In the genomic region with DNA sequence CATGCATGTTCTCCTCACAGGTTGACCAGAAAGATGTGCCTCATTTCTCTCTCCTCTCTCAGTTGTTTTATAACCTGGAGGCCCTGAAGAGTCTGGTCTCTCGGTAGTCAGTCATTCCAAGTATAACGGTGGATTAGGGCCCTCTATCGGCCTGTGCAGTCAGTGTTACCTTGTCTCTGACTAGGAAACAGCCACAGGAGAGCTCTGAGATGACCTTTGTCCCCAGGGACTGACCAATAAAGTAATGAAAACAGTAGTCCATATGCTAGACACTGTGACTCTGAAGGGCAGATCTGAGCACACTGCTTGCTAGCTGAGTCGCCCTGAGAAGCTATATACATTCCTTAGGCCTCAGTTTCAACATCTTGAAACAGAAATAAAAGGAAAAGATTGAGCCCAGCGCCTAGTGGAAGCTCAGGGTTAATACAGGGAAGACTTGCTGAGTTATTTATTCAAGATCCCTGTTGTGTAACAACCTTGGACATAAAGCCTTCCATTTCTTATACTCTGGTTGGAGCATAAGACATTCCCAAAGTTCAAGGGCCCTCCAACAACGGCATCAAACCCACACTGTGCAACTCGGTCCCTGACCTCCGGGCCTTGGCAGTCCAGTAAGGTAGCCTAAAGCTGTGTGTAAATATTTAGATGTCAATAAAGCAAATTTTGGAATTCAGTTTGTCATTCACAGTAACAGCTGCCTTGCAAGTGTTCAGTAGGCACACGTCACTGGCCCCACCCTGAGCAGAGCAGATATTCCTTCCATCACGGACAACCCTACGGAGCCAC, we compare ENCODE assay signal across 19 mouse cellular contexts. TPM values are rescaled to one million over a fixed set of nuclear protein-coding genes. Genes with fewer than 3 reads are reported as not detected.
DNase-seq lines count a peak whose midpoint lies in the region; ATAC-seq and TF ChIP-seq lines count a peak whose summit lies in the region.
"Had no signal": no experiment of that assay in that cellular context is flagged by ENCODE, and none has a peak within 500 bp of the region (broad histone marks: within the 10 kb centered on the region; RNA-seq: fewer than 3 reads in every experiment).

No protein-coding gene starts in this region.

- TF ChIP-seq EP300 in CH12.LX (IDR thresholded peaks at IDR 0.05; ENCODE audit: low read length), result no peak
- no peak for TF ChIP-seq EP300 in liver, embryonic 14.5 days (IDR thresholded peaks at IDR 0.05; ENCODE audit: low read depth)

- no peak for TF ChIP-seq POLR2A in CH12.LX (IDR thresholded peaks at IDR 0.05; ENCODE audit: low read depth, low read length)

- 52% methylated on average over 11 of the region's 11 CpGs for WGBS in liver, embryonic 14.5 days (ENCODE audit: insufficient replicate concordance)
- 85% methylated on average over 11 of the region's 11 CpGs for WGBS in forebrain, embryonic 13.5 days

- H3K36me3 ChIP-seq in CH12.LX (replicated peaks in 1 of 2; ENCODE audit: control insufficient read depth in 1 of 2, insufficient read depth in 1 of 2, low read length in 1 of 2), result no peaks in the 10 kb centered on the region
- H3K36me3 ChIP-seq in liver, embryonic 14.5 days (replicated peaks; ENCODE audit: control insufficient read depth, insufficient read depth, low read depth), result no peaks in the 10 kb centered on the region
- H3K36me3 ChIP-seq in forebrain, embryonic 13.5 days (ENCODE audit: poor library complexity, severe bottlenecking), result no peaks in the 10 kb centered on the region
- H3K36me3 ChIP-seq: forebrain, embryonic 12.5 days; hindbrain, embryonic 12.5 days; midbrain, embryonic 10.5 days; stomach, embryonic 15.5 days had no signal

- dilution Hi-C loops in CH12.LX (cut with MboI; ENCODE audit: extremely low pct_ligation_motif_present, extremely low pct_unique_long_range_greater_than_20kb, low sequenced_read_pairs), result no loop called here

- DNase-seq in 416B (ENCODE audit: low read depth), result peak; percentile 8
- no peak for DNase-seq in CH12.LX (ENCODE audit: extremely low read depth)
- peak; percentile 57 to 72 for DNase-seq in kidney, postnatal 25 days
- no peak for DNase-seq in liver, embryonic 14.5 days (ENCODE audit: low read depth in 3 of 3, low spot score in 3 of 3)
- DNase-seq in right cerebral cortex, postnatal 10 days (ENCODE audit: low spot score in 2 of 2), result no peak
- DNase-seq in spleen, postnatal 14 days (ENCODE audit: low spot score in 2 of 2), result no peak
- DNase-seq: adrenal gland, adult 8-10 months; cerebellum, postnatal 25 days; gastrocnemius, postnatal 25 days; layer of hippocampus, postnatal 36 days; lung, adult 2 months; lung, postnatal 36 days; right cerebral cortex, postnatal 4 days had no signal

- H3K9me3 ChIP-seq in CH12.LX (replicated peaks; ENCODE audit: low read length), result peaks cover 6% of the 10 kb centered on the region
- peaks cover 3% of the 10 kb centered on the region; the same call in 1 of the 2 replicates for H3K9me3 ChIP-seq in liver, embryonic 14.5 days (ENCODE audit: control insufficient read depth, low read length)
- 0 out of 2 replicates have a peak, but pooled peaks cover 1% of the 10 kb centered on the region for H3K9me3 ChIP-seq in forebrain, embryonic 13.5 days (replicated peaks)
- H3K9me3 ChIP-seq: forebrain, embryonic 12.5 days; stomach, embryonic 15.5 days had no signal

- no peak overlapping the region for H3K27ac ChIP-seq in CH12.LX (ENCODE audit: insufficient read depth, low read depth)
- no peak overlapping the region for H3K27ac ChIP-seq in liver, embryonic 14.5 days
- no peak overlapping the region for H3K27ac ChIP-seq in forebrain, embryonic 13.5 days
- H3K27ac ChIP-seq: forebrain, embryonic 12.5 days; hindbrain, embryonic 12.5 days; midbrain, embryonic 10.5 days; stomach, embryonic 15.5 days had no signal

- ATAC-seq in liver, embryonic 14.5 days (ENCODE audit: insufficient read depth), result peak; percentile 53; the same call in 1 of the 2 replicates
- no peak for ATAC-seq in forebrain, embryonic 13.5 days
- ATAC-seq: inflammation-experienced regulatory T-cells, adult 6 months had no signal

- H3K4me2 ChIP-seq in CH12.LX (ENCODE audit: insufficient read depth, low read depth, poor library complexity, severe bottlenecking), result no peak overlapping the region
- H3K4me2 ChIP-seq in liver, embryonic 14.5 days (ENCODE audit: low read depth), result no peak overlapping the region
- no peak overlapping the region for H3K4me2 ChIP-seq in forebrain, embryonic 13.5 days
- H3K4me2 ChIP-seq: forebrain, embryonic 12.5 days; hindbrain, embryonic 12.5 days; stomach, embryonic 15.5 days had no signal

- in situ Hi-C loops in CH12.LX (cut with MboI; ENCODE audit: low pct_ligation_motif_present, low pct_unique_long_range_greater_than_20kb, low sequenced_read_pairs), result no loop called here

- peaks cover 4% of the 10 kb centered on the region for H3K27me3 ChIP-seq in CH12.LX (replicated peaks)
- no peaks in the 10 kb centered on the region for H3K27me3 ChIP-seq in liver, embryonic 14.5 days (ENCODE audit: control insufficient read depth, insufficient read depth, low read length)
- H3K27me3 ChIP-seq in forebrain, embryonic 13.5 days, result no peaks in the 10 kb centered on the region
- H3K27me3 ChIP-seq: forebrain, embryonic 12.5 days; hindbrain, embryonic 12.5 days; stomach, embryonic 15.5 days had no signal

- H3K9ac ChIP-seq in CH12.LX (ENCODE audit: insufficient read depth, low read depth), result no peak overlapping the region
- no peak overlapping the region for H3K9ac ChIP-seq in liver, embryonic 14.5 days (replicated peaks)
- H3K9ac ChIP-seq in forebrain, embryonic 13.5 days, result no peak overlapping the region
- H3K9ac ChIP-seq: forebrain, embryonic 12.5 days; hindbrain, embryonic 12.5 days; stomach, embryonic 15.5 days had no signal

- H3K79me2 ChIP-seq in CH12.LX (replicated peaks; ENCODE audit: control insufficient read depth, extremely low read depth, insufficient read depth, poor library complexity, severe bottlenecking), result no peaks in the 10 kb centered on the region

- peaks cover 4 to 6% of the 10 kb centered on the region in 2 experiments for H3K4me1 ChIP-seq in CH12.LX (ENCODE audit: control insufficient read depth in 1 of 2, insufficient read depth in 2 of 2)
- H3K4me1 ChIP-seq in liver, embryonic 14.5 days (replicated peaks; ENCODE audit: control insufficient read depth in 2 of 2, insufficient read depth in 2 of 2, low read length in 1 of 2), result no peaks in the 10 kb centered on the region
- no peaks in the 10 kb centered on the region for H3K4me1 ChIP-seq in forebrain, embryonic 13.5 days
- H3K4me1 ChIP-seq: forebrain, embryonic 12.5 days; hindbrain, embryonic 12.5 days; midbrain, embryonic 10.5 days; stomach, embryonic 15.5 days had no signal

- TF ChIP-seq CTCF in CH12.LX (conservative IDR thresholded peaks at IDR 0.05 in 1 of 2, IDR thresholded peaks at IDR 0.05 in 1 of 2; ENCODE audit: low read depth in 2 of 2, low read length in 2 of 2), result peak; percentile 10 to 34; a peak in 2 of 4 replicates
- no peak for TF ChIP-seq CTCF in liver, embryonic 14.5 days (IDR thresholded peaks at IDR 0.05; ENCODE audit: low read depth)

- no peak; the same call in none of the 2 replicates for TF ChIP-seq RAD21 in CH12.LX (IDR thresholded peaks at IDR 0.05; ENCODE audit: low read depth, low read length)

- H3K4me3 ChIP-seq in CH12.LX (replicated peaks in 1 of 3; ENCODE audit: low read depth in 2 of 3, low read length in 2 of 3, poor library complexity in 1 of 3), result no peak overlapping the region
- H3K4me3 ChIP-seq in liver, embryonic 14.5 days (ENCODE audit: insufficient read depth in 1 of 2, low read depth in 2 of 2, low read length in 2 of 2), result no peak overlapping the region
- no peak overlapping the region for H3K4me3 ChIP-seq in forebrain, embryonic 13.5 days
- H3K4me3 ChIP-seq: forebrain, embryonic 12.5 days; hindbrain, embryonic 12.5 days; midbrain, embryonic 10.5 days; stomach, embryonic 15.5 days had no signal

TF ChIP-seq in CH12.LX, 34 proteins besides CTCF, POLR2A, EP300 and RAD21:
- TF ChIP-seq MYC (IDR thresholded peaks at IDR 0.05; ENCODE audit: low read depth, low read length), result no peak
- TF ChIP-seq SMC3 (IDR thresholded peaks at IDR 0.05; ENCODE audit: low read depth, low read length), result no peak
- TF ChIP-seq NELFE (IDR thresholded peaks at IDR 0.05; ENCODE audit: low read depth, low read length), result no peak

RNA-seq across cellular contexts. Expression of a gene that starts 23.4 kb away (rescaled TPM):
- not detected in 2 replicates for total RNA-seq in CH12.LX (2012; rRNA removed)
- total RNA-seq in CH12.LX (2014; rRNA removed), result not detected in 2 replicates
- polyA plus RNA-seq in CH12.LX (2012; ENCODE audit: insufficient read length, low read depth), result not detected in 2 replicates
- polyA plus RNA-seq in liver, embryonic 14.5 days (2012; rRNA removed), result 27.6 and 40.4 TPM in 2 replicates
- 65.5 and 73.5 TPM in 2 replicates for polyA plus RNA-seq in liver, embryonic 14.5 days (2014; fragmentation: Nextera tagmentation; extraction: Ambion mirVana)
- polyA plus RNA-seq in forebrain, embryonic 13.5 days (2015; fragmentation: Nextera tagmentation; extraction: Ambion mirVana), result 2.8 and 4.0 TPM in 2 replicates
- total RNA-seq: gastrocnemius, postnatal 25 days had no signal
- polyA plus RNA-seq: inflammation-experienced regulatory T-cells, adult 6 months had no signal

RNA-seq across cellular contexts. Expression of a gene that starts 43.5 kb away (rescaled TPM):
- total RNA-seq in CH12.LX (2012; rRNA removed) (0.80 and 1.8 TPM in 2 replicates), CH12.LX (2014; rRNA removed) (1.5 and 2.9 TPM in 2 replicates)
- polyA plus RNA-seq in CH12.LX (2012; ENCODE audit: insufficient read length, low read depth), result 1.1 and 1.6 TPM in 2 replicates
- 3.7 and 4.6 TPM in 2 replicates for polyA plus RNA-seq in liver, embryonic 14.5 days (2012; rRNA removed)
- 6.5 and 7.8 TPM in 2 replicates for polyA plus RNA-seq in liver, embryonic 14.5 days (2014; fragmentation: Nextera tagmentation; extraction: Ambion mirVana)
- polyA plus RNA-seq in forebrain, embryonic 13.5 days (2015; fragmentation: Nextera tagmentation; extraction: Ambion mirVana), result 1.0 and 1.2 TPM in 2 replicates

Comparison
In these comparisons a context has a peak if more than half of its experiments do, and no peak if none do; other contexts are left out.
1. DNase-seq: peak in 416B (single experiment) and kidney, postnatal 25 days (2 of 2); none in CH12.LX (single experiment), liver, embryonic 14.5 days (0 of 3), right cerebral cortex, postnatal 10 days (0 of 2) and spleen, postnatal 14 days (0 of 2).